Mouse (Mus musculus): ENCODE data around the gene Cacna1c.

Gene Cacna1c

DNA sequence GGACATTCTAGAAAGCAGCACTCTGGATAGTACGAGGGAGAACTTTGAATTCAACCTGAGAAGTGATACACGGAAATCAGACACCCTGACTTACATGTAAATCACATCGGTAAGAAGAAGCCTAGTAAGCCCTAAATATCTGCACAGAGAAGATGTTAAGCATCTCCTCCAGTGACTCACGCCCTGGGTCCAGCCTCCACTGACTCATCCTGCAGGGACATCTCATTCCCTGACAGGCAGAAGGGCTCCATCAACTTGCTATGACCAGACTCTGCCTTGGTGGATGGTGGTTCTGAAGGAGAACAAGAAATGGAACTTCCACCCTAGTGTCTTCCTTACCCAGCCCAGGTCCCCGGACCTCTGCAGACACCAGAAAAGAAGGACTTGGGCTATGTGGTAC lies 191.6 kb downstream of the Cacna1c start:
- DNase-seq (ENCODE audit: low spot score), result no peak

DNA sequence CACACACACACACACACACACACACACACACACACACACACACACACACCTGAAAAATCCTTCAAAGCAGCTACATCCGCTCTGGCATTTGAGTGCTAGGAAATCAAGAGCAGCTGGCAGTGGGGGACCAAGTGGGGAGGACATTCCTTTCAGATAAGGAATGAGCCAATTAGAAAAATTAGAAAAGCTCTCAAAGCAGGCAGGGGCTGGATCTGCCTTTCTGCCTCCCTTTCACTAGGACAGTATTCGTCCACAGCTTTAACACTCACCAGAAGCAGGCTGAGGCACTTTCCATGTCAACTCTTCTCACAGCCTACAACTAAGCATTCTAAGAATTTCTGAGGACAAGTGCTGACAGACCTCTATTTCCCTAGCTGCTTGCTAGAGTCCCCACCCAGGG lies 194.8 kb downstream of the Cacna1c start:
- DNase-seq (ENCODE audit: low spot score), result no peak

- DNase-seq (ENCODE audit: low spot score), result no peak
Measured at GRCm38 (mm10) chr6:119000255-119000654, 196.0 kb downstream of the Cacna1c start.

DNA sequence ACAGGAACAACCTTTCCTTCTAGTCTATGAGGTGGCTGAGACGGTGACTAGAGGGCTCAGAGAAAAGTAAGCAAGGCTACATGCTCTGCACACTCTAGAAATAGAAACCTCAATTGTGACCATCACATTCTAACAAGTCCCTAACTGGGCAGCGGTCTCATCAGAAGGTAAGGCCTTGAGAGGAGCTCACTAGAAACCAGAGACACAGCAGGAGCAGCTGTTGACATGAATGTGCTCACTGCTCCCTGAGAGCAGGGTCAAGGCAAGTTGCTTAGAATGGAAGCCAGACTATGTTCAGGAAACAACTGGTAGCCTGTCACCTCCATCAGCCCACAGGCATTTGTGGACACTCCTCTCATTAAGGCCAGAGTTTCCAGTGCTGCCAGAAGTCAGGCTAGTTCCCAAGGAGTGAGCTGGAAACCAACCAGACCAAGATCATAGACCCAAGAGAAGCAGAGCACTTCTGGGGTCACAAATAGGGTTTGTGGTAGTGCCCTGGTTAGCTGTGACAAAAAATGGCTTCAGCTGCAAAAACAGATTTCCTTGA lies 196.8 kb downstream of the Cacna1c start:
- DNase-seq (ENCODE audit: low spot score), result no peak

DNA sequence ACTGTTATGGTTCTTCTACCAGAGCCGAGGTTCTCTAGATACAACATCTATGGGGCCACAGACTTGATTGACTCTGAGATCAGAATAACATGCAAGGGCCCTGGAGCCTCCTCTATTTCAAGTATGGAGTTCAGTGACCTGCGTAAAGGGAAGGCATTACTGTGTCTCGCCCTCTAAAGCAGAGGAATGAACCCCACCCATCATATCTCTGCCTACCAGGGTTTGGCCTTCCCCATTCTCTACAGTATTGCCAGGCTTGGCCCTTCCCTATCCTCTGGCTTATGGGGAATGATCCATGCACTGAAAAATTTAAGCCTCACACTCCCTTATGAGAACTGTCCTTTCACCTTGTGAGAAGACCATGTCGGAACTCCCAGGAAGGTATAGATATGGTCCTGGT lies 198.8 kb downstream of the Cacna1c start:
- no peak for DNase-seq (ENCODE audit: low spot score)

GRCm38 (mm10) chr6:118994272-118995061 lies 201.8 kb downstream of the Cacna1c start:
- no peak for DNase-seq (ENCODE audit: low spot score)

- DNase-seq (ENCODE audit: low spot score), result no peak
Measured at GRCm38 (mm10) chr6:118992391-118992790, 203.8 kb downstream of the Cacna1c start.

DNA sequence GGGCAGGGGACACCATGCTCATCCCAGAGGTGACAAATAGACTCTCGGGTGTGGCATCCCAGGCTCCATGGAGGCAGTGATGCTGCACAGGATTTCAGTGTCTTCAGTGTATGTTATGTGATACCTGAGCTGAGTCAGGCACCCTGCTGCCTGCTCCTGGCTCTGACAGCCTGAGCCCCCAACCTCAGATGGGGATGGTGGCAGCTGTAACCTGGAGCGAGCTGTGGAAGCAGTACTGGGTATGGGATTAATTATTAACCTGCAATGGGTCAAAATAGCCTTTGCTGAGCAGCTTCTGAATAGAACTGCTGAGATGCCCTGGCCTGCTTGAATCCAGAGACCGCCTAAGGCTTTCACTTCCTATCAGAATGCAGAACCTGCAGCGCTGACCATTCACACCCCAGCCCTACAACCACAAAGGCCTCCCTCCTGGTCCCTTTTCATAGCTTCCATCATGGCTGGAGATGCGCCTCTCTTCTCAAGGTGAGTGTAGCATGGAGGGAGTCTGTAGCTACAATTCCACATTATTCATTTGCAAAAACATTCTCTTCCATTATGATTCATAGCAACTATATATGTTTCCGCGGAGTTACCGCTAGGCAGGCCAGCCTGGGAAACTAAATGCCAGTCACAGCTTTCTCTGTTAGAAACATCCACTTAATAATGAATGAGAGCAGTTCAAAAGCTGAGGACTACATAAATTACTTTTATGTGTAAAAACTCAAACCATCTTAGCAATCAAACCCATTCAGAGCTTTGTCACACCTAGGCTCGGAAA lies 206.0 kb downstream of the Cacna1c start:
- DNase-seq (ENCODE audit: low spot score), result no peak

- DNase-seq (ENCODE audit: low spot score), result no peak
Measured at GRCm38 (mm10) chr6:118984181-118984901, 211.9 kb downstream of the Cacna1c start.

- DNase-seq (ENCODE audit: low spot score), result no peak
Measured at GRCm38 (mm10) chr6:118983471-118984040, 212.7 kb downstream of the Cacna1c start.

DNA sequence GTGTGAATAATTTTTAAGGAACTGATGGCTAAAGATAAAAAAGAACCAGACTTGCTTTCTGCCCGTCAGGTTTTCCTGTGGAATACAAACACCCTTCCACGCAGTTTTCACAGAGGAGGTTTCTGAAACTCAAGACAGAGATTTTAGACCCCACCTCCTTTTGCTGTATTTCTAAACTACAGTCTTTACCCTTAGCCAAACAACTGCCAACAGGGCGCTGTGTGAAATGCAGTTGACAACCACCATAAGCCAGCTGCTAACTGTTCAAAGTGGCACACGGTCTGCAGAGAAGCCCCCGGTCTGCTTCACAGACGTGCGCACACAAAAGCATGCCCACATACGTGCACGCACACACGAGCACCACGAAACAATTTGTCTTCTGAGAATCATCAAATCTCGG lies 216.0 kb downstream of the Cacna1c start:
- no peak for DNase-seq (ENCODE audit: low spot score)

GRCm38 (mm10) chr6:118977443-118978271 lies 218.6 kb downstream of the Cacna1c start:
- no peak for DNase-seq (ENCODE audit: low spot score)

GRCm38 (mm10) chr6:118976617-118977016 lies 219.6 kb downstream of the Cacna1c start:
- no peak for DNase-seq (ENCODE audit: low spot score)

DNA sequence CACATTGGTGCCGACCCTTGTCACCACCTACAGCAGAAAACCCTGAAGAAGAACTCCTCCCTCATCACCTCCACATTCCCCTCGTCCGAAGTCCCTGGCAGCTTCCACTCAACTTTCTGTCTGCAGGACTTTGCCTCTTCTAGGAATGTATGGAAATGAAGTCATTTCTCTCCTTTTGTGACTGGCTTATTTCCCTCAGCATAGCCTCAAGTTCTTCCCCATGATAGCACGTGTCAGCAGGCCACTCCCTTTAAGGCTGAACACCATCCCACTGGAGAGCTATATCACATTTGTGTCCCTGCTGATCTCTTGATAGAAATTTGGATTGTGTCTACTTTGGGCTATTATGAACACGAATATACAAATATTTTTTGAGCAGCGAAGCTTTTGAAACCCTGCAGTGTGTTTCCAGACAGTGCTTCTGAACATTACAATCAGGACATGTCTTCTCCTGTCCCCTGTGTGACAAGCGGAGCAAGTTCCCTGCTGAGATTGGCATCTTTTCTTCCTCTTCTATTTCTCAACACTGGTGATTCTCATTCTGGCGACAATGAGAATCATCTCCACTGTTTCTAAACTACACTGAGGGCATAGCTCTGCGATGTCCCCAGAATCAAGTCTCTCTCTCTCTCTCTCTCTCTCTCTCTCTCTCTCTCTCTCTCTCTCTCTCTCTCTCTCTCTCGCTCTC lies 224.2 kb downstream of the Cacna1c start:
- no peak for DNase-seq (ENCODE audit: low spot score)

- DNase-seq (ENCODE audit: low spot score), result no peak
Measured at GRCm38 (mm10) chr6:118968776-118969175, 227.4 kb downstream of the Cacna1c start.

DNA sequence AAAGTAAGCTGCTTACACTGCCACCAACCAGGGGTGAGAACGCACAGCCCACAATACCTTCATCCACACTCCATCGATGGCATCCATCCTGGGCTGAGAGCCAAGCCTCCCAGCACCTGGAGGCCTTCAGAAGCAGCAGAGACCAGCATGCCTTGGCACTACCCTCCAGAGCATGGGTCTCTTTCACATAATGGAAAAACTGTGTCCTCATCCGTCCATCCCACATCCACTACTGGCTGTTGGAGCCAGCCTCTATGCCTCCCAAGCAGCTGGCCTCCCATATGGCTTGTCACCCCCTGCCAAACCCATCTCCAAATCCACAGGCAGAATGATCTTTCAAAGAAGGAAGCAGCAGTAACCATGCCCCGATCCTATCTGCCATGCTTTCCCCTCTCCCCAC lies 229.3 kb downstream of the Cacna1c start:
- no peak for DNase-seq (ENCODE audit: low spot score)

- DNase-seq (ENCODE audit: low spot score), result no peak
Measured at GRCm38 (mm10) chr6:118965577-118965976, 230.6 kb downstream of the Cacna1c start.

DNA sequence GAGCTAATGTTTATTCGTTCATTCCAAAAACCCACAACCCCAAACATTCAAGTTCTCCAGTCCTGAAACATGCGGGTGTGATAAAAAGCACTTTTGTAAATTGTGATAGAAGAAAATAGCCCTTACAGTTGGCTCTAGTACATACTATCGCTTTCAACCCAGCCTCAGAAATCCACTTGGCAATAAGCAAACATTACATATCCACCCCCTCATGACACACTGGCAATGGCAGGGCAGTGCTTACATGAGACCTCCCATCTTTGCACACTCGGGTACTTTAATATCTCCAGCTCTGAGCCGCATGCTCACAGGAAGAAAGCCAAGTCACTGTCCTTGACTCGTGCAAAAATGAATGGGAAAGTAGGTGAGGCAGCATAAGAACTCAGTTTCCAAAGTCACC lies 232.4 kb downstream of the Cacna1c start:
- no peak for DNase-seq (ENCODE audit: low spot score)

DNA sequence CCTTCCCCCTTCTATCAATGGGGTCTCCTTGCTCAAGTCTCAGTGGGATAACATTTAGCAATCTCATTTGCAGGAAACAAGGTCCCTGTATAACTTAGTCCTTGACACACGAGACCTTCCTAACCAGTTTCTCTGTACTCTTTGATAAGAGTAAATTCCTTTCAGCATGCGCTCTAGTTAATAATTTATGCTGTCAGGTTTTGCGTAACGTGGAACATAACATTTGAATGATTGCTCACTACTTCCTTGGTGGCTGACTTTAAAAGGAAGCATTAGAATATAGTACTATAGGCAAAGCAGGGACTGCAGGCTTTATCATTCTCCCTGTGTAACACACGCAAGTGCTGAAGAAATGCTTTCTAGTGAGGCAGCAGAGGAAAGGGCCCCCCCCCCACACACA lies 232.9 kb downstream of the Cacna1c start:
- DNase-seq (ENCODE audit: low spot score), result no peak

GRCm38 (mm10) chr6:118958529-118958928 lies 237.7 kb downstream of the Cacna1c start:
- no peak for DNase-seq (ENCODE audit: low spot score)

- no peak for DNase-seq (ENCODE audit: low spot score)
Measured at GRCm38 (mm10) chr6:118956234-118956633, 240.0 kb downstream of the Cacna1c start.

Data from ovary, postnatal 36 days (tissue).